Mouse (Mus musculus) CH12.LX (cell line): Measurements from ENCODE around the gene Zfp72. TPM values are rescaled to one million over a fixed set of nuclear protein-coding genes. Genes with fewer than 3 reads are reported as not detected.

Source experiments
- DNase-seq: peaks from one replicate; pipeline ENCODE4 v3.0.0-alpha.2; 2013; ENCODE audit errors: extremely low read depth
- H3K27ac ChIP-seq: 2 replicates; pipeline ENCODE4 v1.5.1; 2012; ENCODE audit warnings: low read depth, mild to moderate bottlenecking, control low read depth, moderate library complexity; ENCODE audit not compliant: insufficient read depth
- H3K27me3 ChIP-seq: replicated peaks from 2 replicates; pipeline ENCODE3; 2012; ENCODE audit warnings: inconsistent platforms
- H3K36me3 ChIP-seq, 2 experiments: replicated peaks in 1 of 2; 2 replicates each; pipeline versions ENCODE3 to v1.6.1; 2012; ENCODE audit warnings: inconsistent platforms in 1 of 2, low read length in 1 of 2, mild to moderate bottlenecking in 1 of 2, mixed read lengths in 1 of 2, moderate library complexity in 1 of 2; ENCODE audit not compliant: control insufficient read depth in 1 of 2, insufficient read depth in 1 of 2
- H3K4me1 ChIP-seq, 2 experiments: 2 replicates each; pipeline ENCODE4 v1.6.1; 2012; ENCODE audit warnings: inconsistent platforms in 1 of 2, moderate library complexity in 1 of 2; ENCODE audit not compliant: insufficient read depth in 2 of 2, control insufficient read depth in 1 of 2
- H3K4me2 ChIP-seq: 2 replicates; pipeline ENCODE4 v1.6.1; 2012; ENCODE audit warnings: low read depth, mild to moderate bottlenecking, control low read depth; ENCODE audit not compliant: poor library complexity, insufficient read depth, severe bottlenecking
- H3K4me3 ChIP-seq, 3 experiments: fragments of 150-350 bp in 1 of 3; sonication (generic) in 1 of 3; replicated peaks in 1 of 3; 2 replicates each; pipeline versions ENCODE3 to v1.5.1; 2011 to 2012; ENCODE audit warnings: low read depth in 2 of 3, low read length in 2 of 3, mild to moderate bottlenecking in 2 of 3, moderate library complexity in 2 of 3, control low read depth in 1 of 3, improper control_type of control experiment in 1 of 3, inconsistent platforms in 1 of 3, mixed read lengths in 1 of 3; ENCODE audit not compliant: poor library complexity in 1 of 3
- H3K79me2 ChIP-seq: replicated peaks from 2 replicates; pipeline ENCODE4 v1.6.1; 2012; ENCODE audit warnings: mild to moderate bottlenecking, moderate library complexity; ENCODE audit not compliant: control insufficient read depth, poor library complexity, insufficient read depth, severe bottlenecking; ENCODE audit errors: extremely low read depth
- H3K9ac ChIP-seq: 2 replicates; pipeline ENCODE4 v1.6.1; 2012; ENCODE audit warnings: low read depth, mild to moderate bottlenecking, control low read depth, moderate library complexity; ENCODE audit not compliant: insufficient read depth
- H3K9me3 ChIP-seq: replicated peaks from 2 replicates; pipeline ENCODE3; 2012; ENCODE audit warnings: low read length, inconsistent platforms, mixed read lengths
- BHLHE40 ChIP-seq: IDR thresholded peaks from 2 replicates; pipeline ENCODE4 v1.6.1; 2011; ENCODE audit warnings: mild to moderate bottlenecking, low read depth, low read length, improper control_type of control experiment
- CHD2 ChIP-seq: IDR thresholded peaks from 2 replicates; pipeline ENCODE4 v1.6.1; 2011; ENCODE audit warnings: low read length, improper control_type of control experiment
- CTCF ChIP-seq, 2 experiments: IDR thresholded peaks in 1 of 2; conservative IDR thresholded peaks in 1 of 2; 2 replicates each; pipeline ENCODE4 v1.5.1; 2011 to 2012; ENCODE audit warnings: low read depth in 2 of 2, low read length in 2 of 2, improper control_type of control experiment in 1 of 2, inconsistent platforms in 1 of 2, mild to moderate bottlenecking in 1 of 2, moderate library complexity in 1 of 2
- E2F4 ChIP-seq: IDR thresholded peaks from 2 replicates; pipeline ENCODE4 v1.6.1; 2011; ENCODE audit warnings: low read depth, low read length, improper control_type of control experiment; ENCODE audit not compliant: insufficient replicate concordance
- ELF1 ChIP-seq: IDR thresholded peaks from 2 replicates; pipeline ENCODE4 v1.6.1; 2014; ENCODE audit warnings: low read depth, mild to moderate bottlenecking, inconsistent platforms, low read length, improper control_type of control experiment
- ETS1 ChIP-seq: conservative IDR thresholded peaks from 2 replicates; pipeline ENCODE4 v1.6.1; 2012; ENCODE audit warnings: low read depth, mild to moderate bottlenecking, inconsistent platforms, low read length, improper control_type of control experiment, moderate library complexity
- HCFC1 ChIP-seq: IDR thresholded peaks from 2 replicates; pipeline ENCODE4 v1.6.1; 2012; ENCODE audit warnings: low read depth, mild to moderate bottlenecking, inconsistent platforms, low read length, improper control_type of control experiment
- IRF4 ChIP-seq: IDR thresholded peaks from 2 replicates; pipeline ENCODE4 v1.6.1; 2014; ENCODE audit warnings: low read depth, mild to moderate bottlenecking, inconsistent platforms, low read length, improper control_type of control experiment
- JUND ChIP-seq: conservative IDR thresholded peaks from 2 replicates; pipeline ENCODE4 v1.6.1; 2011; ENCODE audit warnings: low read depth, low read length, improper control_type of control experiment
- KAT2A ChIP-seq: IDR thresholded peaks from 2 replicates; pipeline ENCODE4 v1.6.1; 2012; ENCODE audit warnings: low read length, improper control_type of control experiment, inconsistent platforms; ENCODE audit not compliant: insufficient replicate concordance
- MAX ChIP-seq: IDR thresholded peaks from 2 replicates; pipeline ENCODE4 v1.6.1; 2011; ENCODE audit warnings: low read length, improper control_type of control experiment
- MEF2A ChIP-seq: IDR thresholded peaks from 2 replicates; pipeline ENCODE4 v1.6.1; 2014; ENCODE audit warnings: low read depth, mild to moderate bottlenecking, inconsistent platforms, low read length, improper control_type of control experiment, borderline replicate concordance
- MXI1 ChIP-seq: IDR thresholded peaks from 2 replicates; pipeline ENCODE4 v1.6.1; 2011; ENCODE audit warnings: mild to moderate bottlenecking, low read depth, low read length, improper control_type of control experiment
- NELFE ChIP-seq: IDR thresholded peaks from 2 replicates; pipeline ENCODE4 v1.6.1; 2011; ENCODE audit warnings: low read depth, low read length, improper control_type of control experiment
- NRF1 ChIP-seq: IDR thresholded peaks from 2 replicates; pipeline ENCODE4 v1.6.1; 2014; ENCODE audit warnings: low read depth, mild to moderate bottlenecking, inconsistent platforms, low read length, improper control_type of control experiment, moderate library complexity
- PAX5 ChIP-seq: IDR thresholded peaks from 2 replicates; pipeline ENCODE4 v1.6.1; 2012; ENCODE audit warnings: low read length, inconsistent platforms, mixed read lengths
- POLR2A ChIP-seq: IDR thresholded peaks from 2 replicates; pipeline ENCODE4 v1.6.1; 2011; ENCODE audit warnings: low read depth, mild to moderate bottlenecking, improper control_type of control experiment, low read length
- RAD21 ChIP-seq: IDR thresholded peaks from 2 replicates; pipeline ENCODE4 v1.6.1; 2011; ENCODE audit warnings: low read depth, mild to moderate bottlenecking, low read length, improper control_type of control experiment, moderate library complexity
- RCOR1 ChIP-seq: conservative IDR thresholded peaks from 2 replicates; pipeline ENCODE4 v1.6.1; 2012; ENCODE audit warnings: low read depth, mild to moderate bottlenecking, inconsistent platforms, low read length, improper control_type of control experiment
- SIN3A ChIP-seq: IDR thresholded peaks from 2 replicates; pipeline ENCODE4 v1.6.1; 2012; ENCODE audit warnings: low read length, improper control_type of control experiment, inconsistent platforms
- SMC3 ChIP-seq: IDR thresholded peaks from 2 replicates; pipeline ENCODE4 v1.6.1; 2011; ENCODE audit warnings: low read depth, low read length, improper control_type of control experiment
- TCF12 ChIP-seq: IDR thresholded peaks from 2 replicates; pipeline ENCODE4 v1.6.1; 2014; ENCODE audit warnings: low read depth, mild to moderate bottlenecking, inconsistent platforms, low read length, improper control_type of control experiment
- ZKSCAN1 ChIP-seq: IDR thresholded peaks from 2 replicates; pipeline ENCODE4 v1.6.1; 2012; ENCODE audit warnings: low read depth, inconsistent platforms, low read length, improper control_type of control experiment, borderline replicate concordance
- ZMIZ1 ChIP-seq: IDR thresholded peaks from 2 replicates; pipeline ENCODE4 v1.6.1; 2012; ENCODE audit warnings: low read depth, mild to moderate bottlenecking, inconsistent platforms, low read length, improper control_type of control experiment
- dilution Hi-C: fragments of 300-500 bp; cut with MboI; formaldehyde crosslinking; loops from 2 replicates; pipeline ENCODE4 v1.14.3; 2020; ENCODE audit warnings: low sequenced_read_pairs; ENCODE audit not compliant: extremely low pct_unique_long_range_greater_than_20kb, extremely low pct_ligation_motif_present
- in situ Hi-C: fragments of 300-500 bp; cut with MboI; formaldehyde crosslinking; loops from 3 replicates; pipeline ENCODE4 v1.14.3; 2019; ENCODE audit warnings: low sequenced_read_pairs, low pct_ligation_motif_present, low pct_unique_long_range_greater_than_20kb, mixed read lengths
- polyA plus RNA-seq: library from polyadenylated mRNA; unstranded; fragments of >175 nt; gene quantifications from 2 replicates; pipeline ENCODE4 v1.2.1, GENCODE M21; 2012; ENCODE audit warnings: low read depth; ENCODE audit not compliant: insufficient read length
- total RNA-seq, 2 experiments: library from RNA; depleted of rRNA; stranded (reverse); fragments of 300-350 nt in 1 of 2; fragments of >200 nt in 1 of 2; gene quantifications; 2 replicates each; pipeline ENCODE4 v1.2.3; 2012 to 2014

Gene Zfp72
- total and polyA plus RNA-seq, 3 experiments: 0.85 to 8.5 (median 3.0) TPM

GRCm38 (mm10) chr13:74381533-74382276 lies 8.9 kb downstream of the Zfp72 start:
- TF ChIP-seq BHLHE40: no peak
- no peak for TF ChIP-seq ZKSCAN1
- no peak for TF ChIP-seq MAX
- TF ChIP-seq E2F4: no peak
- no peak for TF ChIP-seq MEF2A
- TF ChIP-seq NRF1: no peak
- TF ChIP-seq CTCF (conservative IDR thresholded peaks at IDR 0.05 in 1 of 2, IDR thresholded peaks at IDR 0.05 in 1 of 2; ENCODE audit: low read depth in 2 of 2, low read length in 2 of 2): no peak
- no peak for TF ChIP-seq RCOR1
- TF ChIP-seq JUND: no peak
- TF ChIP-seq ETS1: no peak
- no peak for TF ChIP-seq RAD21
- TF ChIP-seq HCFC1: no peak

GRCm38 (mm10) chr13:74363859-74364235 lies 26.8 kb downstream of the Zfp72 start, which contains the start of gene Lrrc14b:
Lrrc14b (minus strand) TSS chr13:74364005.
- Histone ChIP-seq H3K4me1 (peaks cover 0 to 11% of the 10 kb centered on the region in 2 experiments; a peak in 2 of 4 replicates), H3K4me2 (no peak within 1 kb of the TSS), H3K27ac (no peak within 1 kb of the TSS), H3K27me3 (no peaks in the 10 kb centered on the region), H3K79me2 (no peaks in the 10 kb centered on the region; the same call in 1 of the 2 replicates), H3K9me3 (no peaks in the 10 kb centered on the region), H3K4me3 (no peak within 1 kb of the TSS), H3K9ac (no peak within 1 kb of the TSS), H3K36me3 (peaks cover 17 to 45% of the 10 kb centered on the region in 2 experiments)
- dilution Hi-C loops: no loop called here
- no peak for TF ChIP-seq IRF4
- TF ChIP-seq NRF1: no peak
- no peak for TF ChIP-seq ETS1
- no peak for TF ChIP-seq KAT2A
- TF ChIP-seq PAX5: no peak
- TF ChIP-seq MXI1: no peak
- no peak for TF ChIP-seq SIN3A
- no peak for TF ChIP-seq ZMIZ1
- no peak for TF ChIP-seq ZKSCAN1
- TF ChIP-seq SMC3: no peak
- no peak for TF ChIP-seq ELF1
- TF ChIP-seq E2F4: no peak
- TF ChIP-seq TCF12: no peak
- TF ChIP-seq NELFE: no peak
- TF ChIP-seq POLR2A: no peak
- TF ChIP-seq RAD21: no peak
- TF ChIP-seq CHD2: no peak
- no peak for DNase-seq
- in situ Hi-C loops: no loop called here

More at GRCm38 (mm10) chr13:74381533-74382276, 8.9 kb downstream of the Zfp72 start:
- no peaks in the 10 kb centered on the region for H3K79me2 ChIP-seq
- H3K36me3 ChIP-seq: peaks cover 0 to 17% of the 10 kb centered on the region in 2 experiments
- H3K9me3 ChIP-seq: no peaks in the 10 kb centered on the region
- dilution Hi-C loops: no loop called here
- no peaks in the 10 kb centered on the region for H3K4me1 ChIP-seq
- no peak overlapping the region for H3K27ac ChIP-seq
- in situ Hi-C loops: no loop called here
- no peaks in the 10 kb centered on the region for H3K27me3 ChIP-seq
- H3K4me2 ChIP-seq: no peak overlapping the region
- no peak for DNase-seq
- no peak overlapping the region for H3K9ac ChIP-seq
- no peak overlapping the region for H3K4me3 ChIP-seq
